Mouse (Mus musculus) heart, postnatal 0 days (tissue): Measurements from ENCODE around the gene Gm49333. TPM values are rescaled to one million over a fixed set of nuclear protein-coding genes. Genes with fewer than 3 reads are reported as not detected.
A peak's percentile ranks its signal among the peaks of the same experiment; 100 is the strongest.

Source experiments
- ATAC-seq: fragments of 200-750 bp; cut with Nextera tagmentation; 2 replicates; pipeline ENCODE4 v1.8.0; 2017; ENCODE audit warnings: low read depth, moderate number of reproducible peaks, moderate library complexity; ENCODE audit not compliant: insufficient read depth
- DNase-seq: peaks from one replicate; pipeline ENCODE4 v3.0.0-alpha.2; 2016; ENCODE audit warnings: low spot score
- H3K27ac ChIP-seq: fragments of 300-500 bp; sonication (generic); 2 replicates; pipeline ENCODE4 v1.5.1; 2014; ENCODE audit warnings: low read depth, mild to moderate bottlenecking
- H3K27me3 ChIP-seq: fragments of 300-500 bp; sonication (generic); 2 replicates; pipeline ENCODE4 v1.6.1; 2014; ENCODE audit warnings: low read length, mixed read lengths; ENCODE audit not compliant: control insufficient read depth, insufficient read depth
- H3K36me3 ChIP-seq: fragments of 300-500 bp; sonication (generic); replicated peaks from 2 replicates; pipeline ENCODE4 v1.6.1; 2014; ENCODE audit warnings: low read length, mixed read lengths; ENCODE audit not compliant: control insufficient read depth, insufficient read depth
- H3K4me1 ChIP-seq: fragments of 300-500 bp; sonication (generic); 2 replicates; pipeline ENCODE4 v1.6.1; 2014; ENCODE audit warnings: antibody characterized with exemption; ENCODE audit not compliant: control insufficient read depth, insufficient read depth
- H3K4me2 ChIP-seq: fragments of 300-500 bp; sonication (generic); 2 replicates; pipeline ENCODE4 v1.6.1; 2014; ENCODE audit warnings: low read depth, mild to moderate bottlenecking, low read length, moderate library complexity
- H3K4me3 ChIP-seq: fragments of 300-500 bp; sonication (generic); 2 replicates; pipeline ENCODE4 v1.5.1; 2014; ENCODE audit warnings: low read depth, low read length
- H3K9ac ChIP-seq: fragments of 300-500 bp; sonication (generic); replicated peaks from 2 replicates; pipeline ENCODE4 v1.6.1; 2014; ENCODE audit warnings: low read depth, low read length, mixed read lengths
- H3K9me3 ChIP-seq: fragments of 300-500 bp; sonication (generic); replicated peaks from 2 replicates; pipeline ENCODE4 v1.6.1; 2016; ENCODE audit warnings: low read length; ENCODE audit not compliant: control insufficient read depth
- CTCF ChIP-seq: IDR thresholded peaks from 2 replicates; pipeline ENCODE4 v1.5.1; 2016; ENCODE audit warnings: antibody characterized with exemption, control low read depth, low read depth
- EP300 ChIP-seq: IDR thresholded peaks from 2 replicates; pipeline ENCODE4 v1.6.1; 2016; ENCODE audit warnings: antibody characterized with exemption, low read depth
- WGBS: fragments of 180-500 bp; shearing (Covaris S2); extraction: QIAGEN DNeasy Blood & Tissue Kit; methylation state at CpG from one replicate; pipeline ENCODE4 v1.1.7; 2014; 5-methylcytosine and 5-hydroxymethylcytosine counted together
- polyA plus RNA-seq: library from polyadenylated mRNA; unstranded; fragments of >200 nt; fragmentation: Nextera tagmentation; extraction: Ambion mirVana; gene quantifications from 2 replicates; pipeline ENCODE4 v1.2.1, GENCODE M21; 2015
- total RNA-seq: library from RNA; depleted of rRNA; stranded (reverse); fragments of >200 nt; gene quantifications from 2 replicates; pipeline ENCODE4 v1.2.3, GENCODE M21; 2014; ENCODE audit warnings: low replicate concordance; rRNA removed

Gene Gm49333
- not detected in 2 replicates for total RNA-seq
- not detected in 2 replicates for polyA plus RNA-seq

DNA sequence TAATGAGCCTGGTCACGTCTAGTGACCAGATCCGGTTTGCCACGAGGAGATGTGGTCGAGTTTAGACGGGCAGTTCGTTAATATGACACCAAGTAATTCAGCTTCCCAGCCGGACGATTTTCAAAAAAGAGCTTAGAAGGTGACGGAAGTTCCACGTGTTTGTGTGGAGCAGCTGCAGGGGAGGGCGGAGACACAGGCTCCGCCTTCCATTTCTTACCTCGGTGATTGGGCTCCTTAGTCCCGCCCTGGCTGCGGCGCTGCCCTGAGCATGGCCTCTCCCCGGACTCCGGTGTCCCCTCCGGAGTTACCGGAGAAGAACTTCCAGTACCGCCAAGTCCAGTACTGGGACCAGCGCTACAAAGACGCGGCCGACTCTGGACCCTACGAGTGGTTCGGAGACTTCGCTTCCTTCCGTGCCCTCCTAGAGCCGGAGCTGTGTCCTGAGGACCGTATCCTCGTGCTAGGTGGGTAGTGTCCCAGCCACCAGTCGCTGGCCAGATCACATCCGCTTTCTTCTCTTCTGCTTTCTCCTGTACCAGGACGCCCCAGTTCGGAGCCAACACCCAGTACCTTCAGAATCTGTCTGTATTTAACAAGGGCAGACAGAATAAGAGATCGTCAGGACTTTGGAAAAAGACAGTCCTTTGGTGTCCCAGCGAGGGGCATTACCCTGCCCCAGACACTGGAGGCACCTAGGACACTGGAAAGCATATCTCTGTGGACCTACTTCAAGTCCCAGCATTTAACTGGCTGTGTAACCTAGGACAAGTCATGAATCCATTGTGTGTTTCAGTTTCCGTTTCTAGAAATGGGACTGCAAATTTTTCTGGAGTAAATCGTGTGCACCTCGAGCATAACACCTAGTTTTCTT, at the start of gene Gm49333, which contains the start of the genes Eef1akmt4 and Alg3:
TSS of gene Gm49333 (plus strand) at position 254 of the 871 bp plus-strand sequence.
TSS of gene Eef1akmt4 (plus strand) at position 237 of the 871 bp plus-strand sequence.
TSS of gene Alg3 (minus strand) at position 379 of the 871 bp plus-strand sequence.
- TF ChIP-seq CTCF (no peak), EP300 (no peak)
- 2% methylated on average over 41 of the region's 41 CpGs for WGBS
- H3K4me2 ChIP-seq = peak within 1 kb of the TSS; percentile 96
- H3K9me3 ChIP-seq = no peaks in the 10 kb centered on the region
- H3K36me3 ChIP-seq = peaks cover 13% of the 10 kb centered on the region; the same call in 1 of the 2 replicates
- H3K27me3 ChIP-seq = no peaks in the 10 kb centered on the region
- peak within 1 kb of the TSS; percentile 82 for H3K9ac ChIP-seq
- peaks cover 13% of the 10 kb centered on the region for H3K4me1 ChIP-seq
- H3K4me3 ChIP-seq = peak within 1 kb of the TSS; percentile 82
- DNase-seq (peak; percentile 95), ATAC-seq (peak; percentile 96)
- peak within 1 kb of the TSS; percentile 79 for H3K27ac ChIP-seq

DNA sequence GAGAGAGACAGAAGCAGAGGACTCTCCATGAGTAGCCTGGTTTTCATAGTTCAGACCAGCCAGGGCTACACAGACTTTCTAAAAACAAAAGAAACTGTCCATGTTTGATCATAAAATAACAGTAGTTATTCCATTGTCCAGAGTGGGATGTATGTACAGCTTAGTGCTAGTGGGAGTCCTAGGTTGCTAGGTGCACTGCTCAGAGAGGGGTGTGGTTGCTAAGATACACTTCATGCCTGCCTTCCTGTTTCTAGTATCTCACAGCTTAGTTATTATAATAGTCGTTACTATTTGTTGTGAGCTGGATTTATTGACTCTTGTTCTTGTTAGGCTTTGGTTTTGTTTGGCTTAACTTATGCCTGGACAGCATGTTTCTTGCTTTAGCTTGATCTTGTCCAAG, 46.3 kb upstream of the Gm49333 start:
- H3K27ac ChIP-seq = no peak overlapping the region
- ATAC-seq = no peak
- H3K9me3 ChIP-seq = no peaks in the 10 kb centered on the region
- no peak overlapping the region for H3K4me3 ChIP-seq
- H3K9ac ChIP-seq = no peak overlapping the region
- H3K4me1 ChIP-seq = no peaks in the 10 kb centered on the region
- DNase-seq = no peak
- H3K27me3 ChIP-seq = no peaks in the 10 kb centered on the region
- peaks cover 33% of the 10 kb centered on the region for H3K36me3 ChIP-seq
- H3K4me2 ChIP-seq = no peak overlapping the region
- TF ChIP-seq CTCF (no peak), EP300 (no peak)
- 67% methylated on average over 1 of the region's 1 CpGs for WGBS

DNA sequence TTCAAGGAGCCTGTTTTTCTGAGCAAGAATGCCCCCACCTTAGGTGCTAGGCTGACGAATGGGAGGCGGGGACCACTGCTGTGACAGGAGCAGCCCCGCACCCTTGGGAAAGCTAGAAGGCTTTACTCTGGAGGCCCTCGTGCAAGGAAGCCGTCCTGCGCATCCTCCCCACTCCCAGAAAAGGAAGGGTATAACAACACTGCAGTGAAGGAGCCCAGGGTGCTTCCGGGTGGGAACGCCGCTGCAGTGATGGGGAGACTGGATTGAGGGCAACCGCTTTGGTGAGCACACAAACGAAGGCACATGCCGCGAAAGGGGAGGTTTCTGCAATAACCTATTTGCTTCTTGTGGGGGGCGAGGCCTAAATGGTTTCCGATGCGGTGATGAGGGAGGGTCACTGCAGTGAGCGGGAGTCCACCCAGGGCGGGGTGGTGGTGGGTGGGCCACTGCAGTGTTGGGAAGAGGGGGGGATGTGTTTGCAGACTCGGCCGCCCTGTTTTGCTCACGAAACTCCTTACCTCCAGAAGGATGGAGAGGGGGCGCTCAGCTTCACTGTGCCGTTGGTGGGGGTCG, 22.0 kb upstream of the Gm49333 start, which contains the start of gene Vwa5b2:
TSS of gene Vwa5b2 (plus strand) at position 106 of the 573 bp plus-strand sequence.
- H3K4me1 ChIP-seq = peaks cover 11% of the 10 kb centered on the region; the same call in 1 of the 2 replicates
- H3K36me3 ChIP-seq = no peaks in the 10 kb centered on the region
- peak within 1 kb of the TSS; percentile 52 for H3K4me3 ChIP-seq
- H3K9ac ChIP-seq = 0 out of 2 replicates have a peak within 1 kb of the TSS, but pooled peaks have one; percentile 7
- ATAC-seq = no peak
- DNase-seq = no peak
- peak within 1 kb of the TSS; percentile 75 for H3K4me2 ChIP-seq
- peaks cover 56% of the 10 kb centered on the region for H3K27me3 ChIP-seq
- H3K9me3 ChIP-seq = no peaks in the 10 kb centered on the region
- TF ChIP-seq CTCF = no peak
- TF ChIP-seq EP300 = no peak
- WGBS = 1% methylated on average over 24 of the region's 24 CpGs
- no peak within 1 kb of the TSS for H3K27ac ChIP-seq

- Histone ChIP-seq H3K27ac (no peak overlapping the region), H3K36me3 (no peaks in the 10 kb centered on the region), H3K4me2 (peak overlapping the region; percentile 75), H3K27me3 (peaks cover 58% of the 10 kb centered on the region), H3K4me1 (peaks cover 11% of the 10 kb centered on the region; the same call in 1 of the 2 replicates), H3K9ac (0 out of 2 replicates have a peak overlapping the region, but pooled peaks have one; percentile 7), H3K9me3 (no peaks in the 10 kb centered on the region), H3K4me3 (peak overlapping the region; percentile 52)
- ATAC-seq (no peak), DNase-seq (no peak)
- TF ChIP-seq EP300 (no peak), CTCF (no peak)
- WGBS = under 1% methylated on average over 39 of the region's 39 CpGs
Observed at GRCm38 (mm10) chr16:20589939-20590679, 21.3 kb upstream of the Gm49333 start.

GRCm38 (mm10) chr16:20590680-20591038, 20.8 kb upstream of the Gm49333 start:
- Histone ChIP-seq H3K9ac (no peak overlapping the region), H3K4me3 (peak overlapping the region; percentile 52), H3K9me3 (no peaks in the 10 kb centered on the region), H3K36me3 (no peaks in the 10 kb centered on the region), H3K27me3 (peaks cover 58% of the 10 kb centered on the region), H3K27ac (no peak overlapping the region), H3K4me2 (peak overlapping the region; percentile 75), H3K4me1 (peaks cover 11% of the 10 kb centered on the region; the same call in 1 of the 2 replicates)
- 5% methylated on average over 17 of the region's 17 CpGs for whole genome bisulfite sequencing
- ATAC-seq = 0 out of 2 replicates have a peak, but pooled peaks have one; percentile 14
- DNase-seq = no peak
- TF ChIP-seq EP300 (no peak), CTCF (no peak)
